Mouse (Mus musculus): ENCODE results near the gene RPS10-NUDT3. TPM values are rescaled to one million over a fixed set of nuclear protein-coding genes. Genes with fewer than 3 reads are reported as not detected.
A peak's percentile ranks its signal among the peaks of the same experiment; 100 is the strongest.

Gene RPS10-NUDT3
- polyA plus RNA-seq, 1 experiment from 2014 or later = not detected

DNA sequence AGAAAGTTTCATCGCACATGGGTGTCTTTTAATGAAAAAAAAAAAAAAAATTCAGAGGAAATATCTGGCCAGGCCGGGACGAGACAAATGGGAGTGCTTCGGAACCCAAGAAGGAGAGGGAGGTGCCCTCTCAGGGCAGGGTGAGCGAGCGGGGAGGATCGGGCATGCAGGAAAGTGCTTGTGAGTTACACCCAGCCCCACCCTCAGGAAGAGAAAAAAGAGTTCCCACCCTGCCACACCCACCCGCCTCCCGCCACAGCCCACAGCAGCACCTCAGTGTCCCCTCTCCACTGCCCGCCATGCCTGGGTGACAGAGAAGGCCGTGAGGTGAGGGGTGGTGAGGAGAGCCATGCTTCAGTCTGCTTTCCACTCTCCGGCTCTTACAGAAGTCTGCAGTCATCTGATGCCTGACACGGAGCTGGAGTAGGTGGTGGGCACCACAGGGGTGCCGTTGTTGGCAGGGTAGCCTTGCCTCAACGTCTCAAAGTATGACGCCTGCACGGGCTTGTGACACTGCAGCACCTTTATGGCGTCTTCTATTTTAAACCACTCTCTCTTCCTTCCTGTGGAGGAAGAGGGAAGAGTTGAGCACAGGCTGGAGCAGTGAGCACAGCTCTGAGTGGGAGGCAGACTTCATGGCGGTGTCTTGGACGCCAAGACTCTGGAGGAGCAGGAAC is 54.5 kb downstream of the RPS10-NUDT3 start:
- no peaks in the 10 kb centered on the region for H3K4me1 ChIP-seq
- H3K27me3 ChIP-seq = no peaks in the 10 kb centered on the region
- 89% methylated on average over 20 of the region's 20 CpGs for WGBS
- H3K27ac ChIP-seq = no peak overlapping the region
- H3K36me3 ChIP-seq = peaks cover 89% of the 10 kb centered on the region
- no peak overlapping the region for H3K4me3 ChIP-seq
- no peak overlapping the region for H3K4me2 ChIP-seq
- no peak overlapping the region for H3K9ac ChIP-seq
- ATAC-seq (ENCODE audit: insufficient number of reproducible peaks, insufficient read depth, low FRiP score, low TSS enrichment, low read depth) = no peak
- no peaks in the 10 kb centered on the region for H3K9me3 ChIP-seq

DNA sequence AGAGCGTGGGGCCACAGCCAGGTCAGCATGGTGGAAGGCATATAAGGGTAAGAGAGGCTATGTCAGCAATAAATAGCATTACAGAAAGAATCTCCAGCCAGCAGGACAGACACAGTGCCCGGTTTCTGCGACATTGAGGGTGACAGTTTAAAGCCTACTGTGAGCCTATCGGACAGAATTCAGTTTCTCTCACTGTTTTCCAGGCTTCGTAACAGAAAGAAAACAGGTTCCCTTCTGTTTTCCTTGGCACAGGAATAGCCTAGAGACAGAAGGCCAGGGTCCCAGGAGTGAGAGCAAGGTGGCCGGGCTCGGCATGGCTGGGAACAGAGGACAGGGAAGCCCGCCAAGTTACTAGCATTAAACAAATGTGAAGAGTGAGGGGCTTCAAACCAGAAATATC is 55.2 kb downstream of the RPS10-NUDT3 start:
- H3K36me3 ChIP-seq = peaks cover 89% of the 10 kb centered on the region
- no peaks in the 10 kb centered on the region for H3K9me3 ChIP-seq
- 91% methylated on average over 8 of the region's 8 CpGs for WGBS
- no peaks in the 10 kb centered on the region for H3K27me3 ChIP-seq
- no peaks in the 10 kb centered on the region for H3K4me1 ChIP-seq
- H3K4me2 ChIP-seq = no peak overlapping the region
- H3K27ac ChIP-seq = no peak overlapping the region
- H3K4me3 ChIP-seq = no peak overlapping the region
- ATAC-seq (ENCODE audit: insufficient number of reproducible peaks, insufficient read depth, low FRiP score, low TSS enrichment, low read depth) = no peak
- no peak overlapping the region for H3K9ac ChIP-seq

DNA sequence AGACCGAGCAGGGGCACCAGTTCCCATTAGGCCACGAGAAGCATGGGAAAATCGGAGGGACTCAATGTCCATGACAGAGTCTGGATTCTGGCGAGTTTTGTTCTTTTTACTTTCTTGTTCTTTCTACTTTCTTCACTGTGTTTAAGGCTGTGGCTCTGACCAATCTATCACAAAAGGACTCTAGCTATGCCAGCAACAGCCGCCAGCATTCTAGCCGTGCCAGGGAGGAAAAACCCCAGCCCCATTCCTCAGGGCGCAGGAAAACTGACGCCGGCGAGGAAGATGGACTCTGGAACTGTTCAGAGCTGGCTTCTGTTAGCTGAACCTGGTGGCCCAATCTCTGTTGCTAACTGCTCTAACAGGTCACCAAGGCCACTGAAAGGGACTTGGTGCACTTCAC is 56.5 kb downstream of the RPS10-NUDT3 start:
- H3K4me1 ChIP-seq = no peaks in the 10 kb centered on the region
- no peak for ATAC-seq (ENCODE audit: insufficient number of reproducible peaks, insufficient read depth, low FRiP score, low TSS enrichment, low read depth)
- 92% methylated on average over 10 of the region's 10 CpGs for WGBS
- peaks cover 87% of the 10 kb centered on the region for H3K36me3 ChIP-seq
- H3K4me2 ChIP-seq = no peak overlapping the region
- no peak overlapping the region for H3K9ac ChIP-seq
- no peaks in the 10 kb centered on the region for H3K9me3 ChIP-seq
- no peak overlapping the region for H3K4me3 ChIP-seq
- 0 out of 2 replicates have a peak overlapping the region, but pooled peaks have one; percentile 40 for H3K27ac ChIP-seq
- H3K27me3 ChIP-seq = no peaks in the 10 kb centered on the region

DNA sequence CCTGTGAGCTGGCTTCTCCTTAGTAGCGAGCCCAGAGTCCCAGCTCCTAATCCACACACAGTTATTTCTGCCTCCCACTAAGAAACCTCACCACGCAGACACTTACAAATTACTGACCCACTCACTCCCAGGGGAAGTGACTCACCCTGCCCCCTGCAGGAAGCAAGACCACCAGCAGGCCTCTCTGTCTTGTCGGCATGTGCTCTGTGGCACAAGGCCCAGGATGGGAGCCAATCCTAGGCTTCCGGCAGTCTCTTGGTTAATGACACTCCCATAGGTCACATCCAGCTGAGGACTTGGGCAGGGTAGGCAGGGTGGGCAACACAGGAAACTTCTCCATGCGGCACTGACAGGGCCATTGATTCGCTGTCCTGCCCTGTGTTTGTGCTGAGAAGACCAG is 57.6 kb downstream of the RPS10-NUDT3 start:
- WGBS = 75% methylated on average over 6 of the region's 6 CpGs
- Histone ChIP-seq H3K9me3 (no peaks in the 10 kb centered on the region), H3K9ac (0 out of 2 replicates have a peak overlapping the region, but pooled peaks have one; percentile 21), H3K4me2 (no peak overlapping the region), H3K4me3 (no peak overlapping the region), H3K36me3 (peaks cover 84% of the 10 kb centered on the region), H3K27me3 (no peaks in the 10 kb centered on the region), H3K4me1 (no peaks in the 10 kb centered on the region), H3K27ac (no peak overlapping the region)
- no peak for ATAC-seq (ENCODE audit: insufficient number of reproducible peaks, insufficient read depth, low FRiP score, low TSS enrichment, low read depth)

DNA sequence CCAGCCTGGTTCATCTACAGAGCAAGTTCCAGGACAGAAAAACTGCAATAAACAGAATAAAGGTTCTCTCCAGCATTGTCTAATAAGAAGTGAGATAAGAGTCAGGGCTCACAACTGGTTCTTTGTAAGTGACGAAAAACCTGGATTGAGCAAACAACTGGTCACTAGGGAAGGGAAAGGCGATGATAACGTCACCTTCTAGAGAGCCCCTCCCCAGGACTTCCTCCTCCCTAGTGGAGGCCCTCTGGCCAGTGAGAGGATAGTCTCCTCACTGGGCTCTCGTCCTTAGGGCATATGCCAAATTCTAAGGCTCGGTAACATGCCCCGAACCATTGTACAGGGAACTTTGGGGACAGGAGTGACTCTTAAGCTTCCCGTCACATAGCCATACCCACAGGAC is 59.0 kb downstream of the RPS10-NUDT3 start:
- peaks cover 72% of the 10 kb centered on the region for H3K36me3 ChIP-seq
- 90% methylated on average over 7 of the region's 7 CpGs for WGBS
- H3K4me2 ChIP-seq = no peak overlapping the region
- H3K9me3 ChIP-seq = no peaks in the 10 kb centered on the region
- H3K27ac ChIP-seq = no peak overlapping the region
- H3K9ac ChIP-seq = no peak overlapping the region
- H3K4me1 ChIP-seq = no peaks in the 10 kb centered on the region
- no peak overlapping the region for H3K4me3 ChIP-seq
- H3K27me3 ChIP-seq = no peaks in the 10 kb centered on the region
- no peak for ATAC-seq (ENCODE audit: insufficient number of reproducible peaks, insufficient read depth, low FRiP score, low TSS enrichment, low read depth)

DNA sequence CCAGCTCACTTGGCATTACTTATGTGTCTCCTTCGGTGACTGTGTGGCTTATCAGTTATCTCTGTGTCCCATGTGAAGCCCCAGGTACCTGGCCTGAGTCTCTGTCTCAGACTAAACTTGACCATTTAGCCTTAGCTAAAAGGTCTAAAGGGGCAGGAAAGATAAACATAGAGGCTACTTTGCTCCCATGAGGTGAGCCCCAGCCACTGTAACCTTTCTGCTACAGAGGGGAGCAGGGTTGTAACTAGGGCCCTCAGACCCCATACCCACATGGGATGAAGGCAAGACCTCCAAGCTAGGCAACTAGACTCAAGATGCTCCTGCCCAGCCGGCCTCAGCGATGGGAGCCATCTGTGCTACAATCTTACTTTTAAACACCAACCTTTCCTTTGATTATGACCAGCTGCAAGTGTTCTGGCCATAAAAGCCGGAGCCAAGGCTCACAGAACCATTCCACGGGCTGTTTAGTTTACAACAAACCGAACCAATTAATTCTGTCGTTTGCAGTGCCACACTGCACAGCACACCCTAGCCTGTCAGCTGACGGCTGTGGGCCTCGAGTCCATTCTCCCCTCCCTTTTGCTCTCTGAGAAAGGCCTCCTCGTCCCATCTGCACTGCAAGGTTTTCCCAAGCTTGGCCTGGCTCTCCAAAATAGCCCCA is 59.8 kb downstream of the RPS10-NUDT3 start:
- ATAC-seq (ENCODE audit: insufficient number of reproducible peaks, insufficient read depth, low FRiP score, low TSS enrichment, low read depth) = no peak
- H3K4me1 ChIP-seq = no peaks in the 10 kb centered on the region
- H3K27ac ChIP-seq = no peak overlapping the region

DNA sequence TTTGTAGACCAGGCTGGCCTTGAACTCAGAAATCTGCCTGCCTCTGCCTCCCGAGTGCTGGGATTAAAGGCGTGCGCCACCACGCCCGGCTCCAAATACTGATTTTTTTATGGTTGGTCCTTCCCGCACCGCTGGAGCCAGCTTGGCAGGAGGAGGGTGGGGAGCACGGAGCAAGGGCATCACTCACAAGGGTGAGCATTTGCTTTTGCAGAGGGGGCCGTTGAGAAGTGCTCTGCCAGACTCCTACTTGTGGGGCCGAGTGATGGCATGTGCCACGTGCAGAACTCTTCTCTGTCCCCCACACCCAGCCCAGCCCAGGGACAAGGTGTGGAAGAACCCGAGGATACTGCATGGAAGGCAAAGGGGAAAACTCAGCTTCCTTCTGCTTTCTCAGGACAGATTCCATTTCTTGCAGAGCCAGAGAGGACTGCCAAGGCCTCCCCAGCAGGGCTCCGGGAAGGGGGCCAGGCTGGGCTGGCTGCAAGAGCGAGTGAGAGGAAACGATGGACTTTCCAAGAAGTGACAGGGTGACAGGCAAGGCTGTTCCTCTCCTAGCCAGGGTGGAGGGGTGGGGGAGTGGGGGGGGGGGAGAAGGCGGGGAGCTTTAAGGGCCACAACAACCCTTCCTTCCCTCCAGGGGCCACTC is 60.4 kb downstream of the RPS10-NUDT3 start:
- peaks cover 57% of the 10 kb centered on the region for H3K36me3 ChIP-seq
- no peak overlapping the region for H3K9ac ChIP-seq
- H3K9me3 ChIP-seq = no peaks in the 10 kb centered on the region
- no peak overlapping the region for H3K4me2 ChIP-seq
- H3K27me3 ChIP-seq = no peaks in the 10 kb centered on the region
- no peaks in the 10 kb centered on the region for H3K4me1 ChIP-seq
- no peak overlapping the region for H3K27ac ChIP-seq
- 90% methylated on average over 16 of the region's 16 CpGs for WGBS
- H3K4me3 ChIP-seq = no peak overlapping the region
- no peak for ATAC-seq (ENCODE audit: insufficient number of reproducible peaks, insufficient read depth, low FRiP score, low TSS enrichment, low read depth)

More for the DNA sequence above, 59.8 kb downstream of the RPS10-NUDT3 start:
- H3K27me3 ChIP-seq = no peaks in the 10 kb centered on the region
- H3K9ac ChIP-seq = no peak overlapping the region
- H3K36me3 ChIP-seq = peaks cover 63% of the 10 kb centered on the region
- H3K4me2 ChIP-seq = no peak overlapping the region
- no peak overlapping the region for H3K4me3 ChIP-seq
- 80% methylated on average over 10 of the region's 10 CpGs for WGBS
- no peaks in the 10 kb centered on the region for H3K9me3 ChIP-seq

DNA sequence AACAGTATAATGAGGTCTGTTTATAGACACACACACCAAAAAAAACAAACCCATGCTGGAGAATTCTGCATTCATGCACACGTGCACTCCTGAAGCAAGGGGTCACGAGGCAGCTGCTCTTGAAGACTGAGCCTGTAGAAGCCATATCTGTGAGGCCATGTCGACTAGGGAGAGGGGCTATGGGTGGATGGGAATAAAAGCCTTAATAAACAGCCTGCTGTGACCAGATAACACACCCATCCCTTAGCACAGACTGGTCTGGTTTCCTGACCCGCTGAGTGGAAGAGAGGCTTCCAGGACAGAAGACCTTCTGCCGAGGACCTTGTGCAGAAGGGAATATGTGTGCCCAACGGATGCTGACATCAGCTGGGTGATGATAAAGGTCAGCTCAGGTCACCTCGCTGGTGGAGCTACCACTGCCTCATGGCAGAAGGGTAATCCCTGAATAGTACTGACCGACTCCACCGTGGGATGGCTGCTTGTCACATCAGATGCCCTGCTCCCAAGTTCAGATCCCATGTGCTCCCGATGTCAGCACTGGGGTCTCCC is 61.2 kb downstream of the RPS10-NUDT3 start:
- ATAC-seq (ENCODE audit: insufficient number of reproducible peaks, insufficient read depth, low FRiP score, low TSS enrichment, low read depth) = no peak
- no peak overlapping the region for H3K27ac ChIP-seq
- WGBS = 89% methylated on average over 10 of the region's 10 CpGs
- H3K4me1 ChIP-seq = no peaks in the 10 kb centered on the region
- no peaks in the 10 kb centered on the region for H3K27me3 ChIP-seq
- H3K9ac ChIP-seq = no peak overlapping the region
- no peak overlapping the region for H3K4me3 ChIP-seq
- H3K4me2 ChIP-seq = no peak overlapping the region
- peaks cover 49% of the 10 kb centered on the region for H3K36me3 ChIP-seq
- H3K9me3 ChIP-seq = no peaks in the 10 kb centered on the region

DNA sequence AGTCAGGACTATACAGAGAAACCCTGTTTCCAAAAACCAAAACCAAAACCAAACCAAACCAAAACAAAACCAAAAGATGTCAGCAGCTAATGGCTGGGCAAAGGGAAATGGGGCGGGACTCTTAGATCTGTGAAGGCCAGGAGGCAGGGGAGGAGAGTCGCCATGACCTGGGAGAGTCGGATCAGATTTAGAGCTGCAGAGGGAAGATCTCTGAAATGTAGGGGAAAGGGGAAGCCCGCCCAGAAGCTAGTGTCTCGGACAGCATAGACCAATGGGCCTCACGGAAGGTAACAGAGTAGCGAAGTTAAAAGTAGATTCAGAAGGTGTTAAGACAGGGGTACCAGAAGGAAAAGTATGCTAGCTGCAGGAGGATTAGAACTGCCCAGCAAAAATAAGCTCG is 63.7 kb downstream of the RPS10-NUDT3 start:
- Histone ChIP-seq H3K4me1 (peaks cover 6% of the 10 kb centered on the region), H3K9ac (no peak overlapping the region), H3K9me3 (no peaks in the 10 kb centered on the region), H3K27me3 (no peaks in the 10 kb centered on the region), H3K4me2 (no peak overlapping the region), H3K4me3 (no peak overlapping the region), H3K27ac (no peak overlapping the region), H3K36me3 (peaks cover 31% of the 10 kb centered on the region)
- no peak for ATAC-seq (ENCODE audit: insufficient number of reproducible peaks, insufficient read depth, low FRiP score, low TSS enrichment, low read depth)
- 70% methylated on average over 8 of the region's 8 CpGs for WGBS

DNA sequence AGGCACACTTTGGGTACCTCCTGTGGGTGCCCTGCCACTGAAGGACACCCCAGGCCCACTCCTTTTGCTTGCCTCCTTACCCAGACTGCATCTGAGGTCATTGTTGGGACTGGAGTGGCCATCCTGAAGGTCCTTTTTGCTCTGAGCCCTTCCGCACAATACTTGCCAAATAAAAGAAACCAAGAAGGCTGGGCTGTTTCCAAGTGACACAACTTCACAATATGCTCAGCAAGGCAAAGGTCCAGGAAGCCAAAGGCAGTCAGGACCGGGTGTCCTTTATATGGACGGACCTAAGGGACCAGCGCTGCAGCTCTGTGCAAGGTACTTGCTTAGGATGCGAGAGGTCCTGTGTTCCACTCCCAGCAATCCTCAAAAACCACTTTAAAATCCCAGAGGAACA is 66.8 kb downstream of the RPS10-NUDT3 start:
- Histone ChIP-seq H3K36me3 (peaks cover 12% of the 10 kb centered on the region), H3K27me3 (no peaks in the 10 kb centered on the region), H3K9ac (no peak overlapping the region), H3K9me3 (no peaks in the 10 kb centered on the region), H3K4me3 (no peak overlapping the region), H3K27ac (no peak overlapping the region), H3K4me2 (no peak overlapping the region), H3K4me1 (peaks cover 25% of the 10 kb centered on the region)
- ATAC-seq (ENCODE audit: insufficient number of reproducible peaks, insufficient read depth, low FRiP score, low TSS enrichment, low read depth) = no peak
- WGBS = 92% methylated on average over 5 of the region's 5 CpGs

DNA sequence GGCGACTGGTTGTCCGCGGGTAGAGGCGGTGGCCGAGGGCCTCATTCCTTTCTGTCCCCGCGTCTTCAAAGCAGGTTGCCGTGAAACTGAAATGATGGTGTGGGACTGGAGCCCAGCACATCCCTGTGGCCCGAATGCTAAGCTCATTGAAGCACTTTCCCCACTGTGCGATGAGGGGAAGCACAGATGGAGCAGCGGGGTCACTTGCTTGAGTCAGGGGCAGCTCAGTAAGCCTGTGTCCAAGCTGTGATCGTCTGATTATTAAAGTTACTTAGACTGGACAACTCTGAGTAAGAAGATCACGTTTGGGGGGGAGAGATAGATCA is 69.1 kb downstream of the RPS10-NUDT3 start:
- Histone ChIP-seq H3K27ac (no peak overlapping the region), H3K27me3 (no peaks in the 10 kb centered on the region), H3K36me3 (peaks cover 16% of the 10 kb centered on the region), H3K4me2 (peak overlapping the region; percentile 94), H3K4me3 (peak overlapping the region; percentile 68), H3K9ac (peak overlapping the region; percentile 78), H3K9me3 (no peaks in the 10 kb centered on the region), H3K4me1 (peaks cover 32% of the 10 kb centered on the region)
- under 1% methylated on average over 13 of the region's 13 CpGs for WGBS
- ATAC-seq (ENCODE audit: insufficient number of reproducible peaks, insufficient read depth, low FRiP score, low TSS enrichment, low read depth) = no peak; the same call in 1 of the 2 replicates
